Mouse (Mus musculus) small intestine, adult 2 months (tissue): ENCODE measurements around the gene Gm11037.

Experiments used
- CTCF ChIP-seq: fragments of 200-500 bp; IDR thresholded peaks from 2 replicates; pipeline ENCODE4 v1.5.1; 2012; ENCODE audit warnings: low read depth, mild to moderate bottlenecking, control low read depth, inconsistent platforms, low read length, moderate library complexity, mixed read lengths; ENCODE audit not compliant: insufficient replicate concordance, insufficient read length; ENCODE audit errors: extremely low read depth
- POLR2A ChIP-seq: fragments of 200-500 bp; IDR thresholded peaks from 2 replicates; pipeline ENCODE4 v1.6.1; 2012; ENCODE audit warnings: low read depth, mild to moderate bottlenecking, control low read depth, inconsistent platforms, low read length, moderate library complexity

GRCm38 (mm10) chr2:131143007-131143780 lies 9.9 kb downstream of the Gm11037 start:
- TF ChIP-seq CTCF = no peak
- TF ChIP-seq POLR2A = no peak
